Mouse (Mus musculus) heart, adult 2 months (tissue): ENCODE results near the gene Srrm4. TPM values are rescaled to one million over a fixed set of nuclear protein-coding genes. Genes with fewer than 3 reads are reported as not detected.
"Not testable (repeated sequence)": the region's sequence is repeated elsewhere in the genome, so short reads cannot be mapped to it uniquely, and the experiment has no call there.

ENCODE experiments used
- DNase-seq, 2 experiments: peaks; one replicate each; pipeline ENCODE4 v3.0.0; 2021
- H3K27ac ChIP-seq: fragments of 200-600 bp; 2 replicates; pipeline ENCODE4 v1.8.1; 2022
- H3K27me3 ChIP-seq: fragments of 200-500 bp; 2 replicates; pipeline ENCODE4 v1.6.1; 2012; ENCODE audit warnings: mild to moderate bottlenecking, low read length, inconsistent platforms, mixed read lengths; ENCODE audit not compliant: control insufficient read depth, insufficient read depth
- H3K36me3 ChIP-seq: fragments of 200-500 bp; 2 replicates; pipeline ENCODE4 v1.6.1; 2012; ENCODE audit warnings: low read length, inconsistent platforms; ENCODE audit not compliant: control insufficient read depth, insufficient read depth
- H3K4me1 ChIP-seq: fragments of 200-500 bp; 2 replicates; pipeline ENCODE4 v1.6.1; 2011; ENCODE audit warnings: low read length; ENCODE audit not compliant: control insufficient read depth, insufficient read depth
- H3K4me3 ChIP-seq: fragments of 200-600 bp; 2 replicates; pipeline ENCODE4 v1.8.1; 2022
- H3K79me2 ChIP-seq: fragments of 200-500 bp; replicated peaks from 2 replicates; pipeline ENCODE4 v1.6.1; 2012; ENCODE audit warnings: mild to moderate bottlenecking, inconsistent platforms, low read length, moderate library complexity, mixed read lengths; ENCODE audit not compliant: control insufficient read depth, insufficient read depth
- H3K9ac ChIP-seq: fragments of 200-500 bp; 2 replicates; pipeline ENCODE4 v1.6.1; 2012; ENCODE audit warnings: low read depth, mild to moderate bottlenecking, control low read depth, inconsistent platforms, low read length, mixed read lengths
- CTCF ChIP-seq: fragments of 200-600 bp; IDR thresholded peaks from 2 replicates; pipeline ENCODE4 v1.8.1; 2022; ENCODE audit warnings: antibody characterized with exemption, mild to moderate bottlenecking, moderate library complexity
- EP300 ChIP-seq: fragments of 200-500 bp; IDR thresholded peaks from 2 replicates; pipeline ENCODE4 v1.6.1; 2011; ENCODE audit warnings: low read depth, low read length, control low read depth; ENCODE audit not compliant: insufficient read depth
- POLR2A ChIP-seq: fragments of 200-500 bp; IDR thresholded peaks from 2 replicates; pipeline ENCODE4 v1.6.1; 2011; ENCODE audit warnings: mild to moderate bottlenecking, low read depth, low read length, control low read depth; ENCODE audit not compliant: insufficient read depth
- WGBS: fragments of 180-500 bp; shearing (Covaris S2); methylation state at CpG from one replicate; pipeline ENCODE4 v1.1.7; 2018; 5-methylcytosine and 5-hydroxymethylcytosine counted together
- intact Hi-C: fragments of 180-260 bp; cut with DNase I; formaldehyde crosslinking; loops from one replicate; pipeline ENCODE4 v1.15.1; 2025
- polyA plus RNA-seq: library from polyadenylated mRNA; depleted of rRNA; stranded (reverse); fragments of >200 nt; gene quantifications from 2 replicates; pipeline ENCODE4 v1.2.3, GENCODE M21; 2012
- total RNA-seq, 2 experiments: library from RNA; stranded (reverse); gene quantifications; 2 replicates each; pipeline ENCODE4 v1.2.3; 2021

The Srrm4 gene
- total and polyA plus RNA-seq, 3 experiments: 7.7 to 12.2 (median 9.3) TPM

GRCm38 (mm10) chr5:116434976-116435850 lies 156.4 kb downstream of the Srrm4 start:
- DNase-seq: no peak
- H3K4me3 ChIP-seq: no peak overlapping the region
- no peak overlapping the region for H3K27ac ChIP-seq
- no peaks in the 10 kb centered on the region for H3K4me1 ChIP-seq
- no peak for TF ChIP-seq CTCF
- TF ChIP-seq POLR2A: no peak
- TF ChIP-seq EP300: no peak
- H3K79me2 ChIP-seq: no peaks in the 10 kb centered on the region
- no peaks in the 10 kb centered on the region for H3K27me3 ChIP-seq
- intact Hi-C loops: no loop called here
- H3K9ac ChIP-seq: no peak overlapping the region
- 54% methylated on average over 13 of the region's 13 CpGs for WGBS
- H3K36me3 ChIP-seq: no peaks in the 10 kb centered on the region

GRCm38 (mm10) chr5:116432871-116433270 lies 158.7 kb downstream of the Srrm4 start:
- no peak for DNase-seq
- no peaks in the 10 kb centered on the region for H3K79me2 ChIP-seq
- no peak overlapping the region for H3K4me3 ChIP-seq
- no peak overlapping the region for H3K9ac ChIP-seq
- TF ChIP-seq CTCF (no peak), POLR2A (no peak), EP300 (no peak)
- no peak overlapping the region for H3K27ac ChIP-seq
- intact Hi-C loops: no loop called here
- no peaks in the 10 kb centered on the region for H3K27me3 ChIP-seq
- no peaks in the 10 kb centered on the region for H3K4me1 ChIP-seq
- H3K36me3 ChIP-seq: no peaks in the 10 kb centered on the region
- WGBS: 62% methylated on average over 7 of the region's 7 CpGs

- Histone ChIP-seq H3K9ac (no peak overlapping the region), H3K79me2 (no peaks in the 10 kb centered on the region), H3K27ac (no peak overlapping the region), H3K36me3 (no peaks in the 10 kb centered on the region), H3K4me1 (no peaks in the 10 kb centered on the region), H3K4me3 (no peak overlapping the region), H3K27me3 (no peaks in the 10 kb centered on the region)
- no peak for TF ChIP-seq CTCF
- no peak for TF ChIP-seq EP300
- TF ChIP-seq POLR2A: no peak
- DNase-seq: no peak
- intact Hi-C loops: no loop called here
- 85% methylated on average over 2 of the region's 2 CpGs for WGBS
Observed at GRCm38 (mm10) chr5:116426701-116427100, 164.9 kb downstream of the Srrm4 start.

- WGBS: 95% methylated on average over 3 of the region's 3 CpGs
- H3K79me2 ChIP-seq, H3K36me3 ChIP-seq, DNase-seq, H3K9ac ChIP-seq, H3K27ac ChIP-seq, H3K27me3 ChIP-seq, H3K4me1 ChIP-seq, H3K4me3 ChIP-seq, intact Hi-C loops: not testable (repeated sequence)
Observed at GRCm38 (mm10) chr5:116425709-116426108, 165.9 kb downstream of the Srrm4 start.

- TF ChIP-seq POLR2A: no peak
- TF ChIP-seq CTCF: no peak
- 54% methylated on average over 7 of the region's 7 CpGs for WGBS
- intact Hi-C loops: no loop called here
- no peaks in the 10 kb centered on the region for H3K79me2 ChIP-seq
- no peak overlapping the region for H3K27ac ChIP-seq
- no peaks in the 10 kb centered on the region for H3K36me3 ChIP-seq
- no peaks in the 10 kb centered on the region for H3K27me3 ChIP-seq
- no peak overlapping the region for H3K4me3 ChIP-seq
- H3K9ac ChIP-seq: no peak overlapping the region
- H3K4me1 ChIP-seq: no peaks in the 10 kb centered on the region
- peak; percentile 74 to 76 for DNase-seq
Observed at GRCm38 (mm10) chr5:116425273-116425672, 166.3 kb downstream of the Srrm4 start.

- H3K4me3 ChIP-seq: no peak overlapping the region
- H3K36me3 ChIP-seq: no peaks in the 10 kb centered on the region
- H3K27me3 ChIP-seq: no peaks in the 10 kb centered on the region
- no peak overlapping the region for H3K9ac ChIP-seq
- 87% methylated on average over 8 of the region's 8 CpGs for WGBS
- no peak for TF ChIP-seq CTCF
- no peak for TF ChIP-seq EP300
- no peak for TF ChIP-seq POLR2A
- peak overlapping the region; percentile 86 for H3K27ac ChIP-seq
- no peaks in the 10 kb centered on the region for H3K4me1 ChIP-seq
- no peak for DNase-seq
- intact Hi-C loops: loop anchor here (2.0 kb wide), 2 partner anchors 19 to 27 kb away; no protein-coding TSS in a partner anchor
- no peaks in the 10 kb centered on the region for H3K79me2 ChIP-seq
Observed at GRCm38 (mm10) chr5:116423746-116424145, 167.9 kb downstream of the Srrm4 start.
